Mouse (Mus musculus): ENCODE data around the gene Dok3. TPM values are rescaled to one million over a fixed set of nuclear protein-coding genes. Genes with fewer than 3 reads are reported as not detected.

Dok3 gene
- total and polyA plus RNA-seq, 3 experiments: 9.0 to 38.4 (median 30.3) TPM

- DNase-seq (ENCODE audit: extremely low read depth): no peak
- H3K9me3 ChIP-seq (replicated peaks; ENCODE audit: low read length): no peaks in the 10 kb centered on the region
- TF ChIP-seq MAX (IDR thresholded peaks at IDR 0.05; ENCODE audit: low read length): no peak
- TF ChIP-seq ELF1 (IDR thresholded peaks at IDR 0.05; ENCODE audit: low read depth, low read length): no peak
- TF ChIP-seq ETS1 (conservative IDR thresholded peaks at IDR 0.05; ENCODE audit: low read depth, low read length): no peak
- TF ChIP-seq ZMIZ1 (IDR thresholded peaks at IDR 0.05; ENCODE audit: low read depth, low read length): no peak
- TF ChIP-seq JUN (IDR thresholded peaks at IDR 0.05; ENCODE audit: insufficient read depth, low read depth, low read length): no peak
- no peak for TF ChIP-seq CHD2 (IDR thresholded peaks at IDR 0.05; ENCODE audit: low read length)
- TF ChIP-seq KAT2A (IDR thresholded peaks at IDR 0.05; ENCODE audit: insufficient replicate concordance, low read length): no peak
- TF ChIP-seq ZKSCAN1 (IDR thresholded peaks at IDR 0.05; ENCODE audit: borderline replicate concordance, low read depth, low read length): no peak
- TF ChIP-seq IRF4 (IDR thresholded peaks at IDR 0.05; ENCODE audit: low read depth, low read length): no peak
- TF ChIP-seq SIN3A (IDR thresholded peaks at IDR 0.05; ENCODE audit: low read length): no peak
- no peak for TF ChIP-seq RCOR1 (conservative IDR thresholded peaks at IDR 0.05; ENCODE audit: low read depth, low read length)
- no peak for TF ChIP-seq JUND (conservative IDR thresholded peaks at IDR 0.05; ENCODE audit: low read depth, low read length)
- TF ChIP-seq MAZ (IDR thresholded peaks at IDR 0.05; ENCODE audit: low read depth, low read length): no peak
- no peak for TF ChIP-seq EP300 (IDR thresholded peaks at IDR 0.05; ENCODE audit: low read length)
- no peak for TF ChIP-seq UBTF (IDR thresholded peaks at IDR 0.05; ENCODE audit: low read depth, low read length)
- no peak for TF ChIP-seq TBP (conservative IDR thresholded peaks at IDR 0.05; ENCODE audit: low read depth, low read length)
- no peak for TF ChIP-seq ZC3H11A (IDR thresholded peaks at IDR 0.05; ENCODE audit: low read depth, low read length)
- no peak for TF ChIP-seq SMC3 (IDR thresholded peaks at IDR 0.05; ENCODE audit: low read depth, low read length)
- no peak for TF ChIP-seq CTCF (conservative IDR thresholded peaks at IDR 0.05 in 1 of 2, IDR thresholded peaks at IDR 0.05 in 1 of 2; ENCODE audit: low read depth in 2 of 2, low read length in 2 of 2)
- no peak for TF ChIP-seq POLR2A (IDR thresholded peaks at IDR 0.05; ENCODE audit: low read depth, low read length)
- in situ Hi-C loops (cut with MboI; ENCODE audit: low pct_ligation_motif_present, low pct_unique_long_range_greater_than_20kb, low sequenced_read_pairs) (no loop called here), dilution Hi-C loops (cut with MboI; ENCODE audit: extremely low pct_ligation_motif_present, extremely low pct_unique_long_range_greater_than_20kb, low sequenced_read_pairs) (no loop called here)
- no peaks in the 10 kb centered on the region; a peak in 1 of 4 replicates for H3K4me1 ChIP-seq (ENCODE audit: control insufficient read depth in 1 of 2, insufficient read depth in 2 of 2)
- H3K79me2 ChIP-seq (replicated peaks; ENCODE audit: control insufficient read depth, extremely low read depth, insufficient read depth, poor library complexity, severe bottlenecking): no peaks in the 10 kb centered on the region
- H3K27me3 ChIP-seq (replicated peaks): no peaks in the 10 kb centered on the region
- peaks cover 82 to 99% of the 10 kb centered on the region in 2 experiments for H3K36me3 ChIP-seq (replicated peaks in 1 of 2; ENCODE audit: control insufficient read depth in 1 of 2, insufficient read depth in 1 of 2, low read length in 1 of 2)
- no peak overlapping the region for H3K9ac ChIP-seq (ENCODE audit: insufficient read depth, low read depth)
- H3K4me3 ChIP-seq (replicated peaks in 1 of 3; ENCODE audit: low read depth in 2 of 3, low read length in 2 of 3, poor library complexity in 1 of 3): no peak overlapping the region
- H3K27ac ChIP-seq (ENCODE audit: insufficient read depth, low read depth): no peak overlapping the region
- no peak overlapping the region for H3K4me2 ChIP-seq (ENCODE audit: insufficient read depth, low read depth, poor library complexity, severe bottlenecking)
Measured at GRCm38 (mm10) chr13:55543447-55543846, 14.4 kb upstream of the Dok3 start.

GRCm38 (mm10) chr13:55542891-55543290, 13.8 kb upstream of the Dok3 start:
- Histone ChIP-seq H3K27me3 (replicated peaks) (no peaks in the 10 kb centered on the region), H3K4me1 (ENCODE audit: control insufficient read depth in 1 of 2, insufficient read depth in 2 of 2) (no peaks in the 10 kb centered on the region; a peak in 1 of 4 replicates), H3K27ac (ENCODE audit: insufficient read depth, low read depth) (no peak overlapping the region), H3K9me3 (replicated peaks; ENCODE audit: low read length) (no peaks in the 10 kb centered on the region), H3K4me3 (replicated peaks in 1 of 3; ENCODE audit: low read depth in 2 of 3, low read length in 2 of 3, poor library complexity in 1 of 3) (no peak overlapping the region), H3K36me3 (replicated peaks in 1 of 2; ENCODE audit: control insufficient read depth in 1 of 2, insufficient read depth in 1 of 2, low read length in 1 of 2) (peaks cover 82 to 99% of the 10 kb centered on the region in 2 experiments), H3K79me2 (replicated peaks; ENCODE audit: control insufficient read depth, extremely low read depth, insufficient read depth, poor library complexity, severe bottlenecking) (no peaks in the 10 kb centered on the region), H3K9ac (ENCODE audit: insufficient read depth, low read depth) (no peak overlapping the region), H3K4me2 (ENCODE audit: insufficient read depth, low read depth, poor library complexity, severe bottlenecking) (no peak overlapping the region)
- dilution Hi-C loops (cut with MboI; ENCODE audit: extremely low pct_ligation_motif_present, extremely low pct_unique_long_range_greater_than_20kb, low sequenced_read_pairs): no loop called here
- no peak for DNase-seq (ENCODE audit: extremely low read depth)
- TF ChIP-seq MAZ (IDR thresholded peaks at IDR 0.05; ENCODE audit: low read depth, low read length): no peak
- TF ChIP-seq TBP (conservative IDR thresholded peaks at IDR 0.05; ENCODE audit: low read depth, low read length): no peak
- no peak for TF ChIP-seq NELFE (IDR thresholded peaks at IDR 0.05; ENCODE audit: low read depth, low read length)
- no peak for TF ChIP-seq MEF2A (IDR thresholded peaks at IDR 0.05; ENCODE audit: borderline replicate concordance, low read depth, low read length)
- no peak for TF ChIP-seq USF2 (conservative IDR thresholded peaks at IDR 0.05; ENCODE audit: low read depth, low read length)
- no peak for TF ChIP-seq EP300 (IDR thresholded peaks at IDR 0.05; ENCODE audit: low read length)
- TF ChIP-seq ETS1 (conservative IDR thresholded peaks at IDR 0.05; ENCODE audit: low read depth, low read length): no peak
- TF ChIP-seq CTCF (conservative IDR thresholded peaks at IDR 0.05 in 1 of 2, IDR thresholded peaks at IDR 0.05 in 1 of 2; ENCODE audit: low read depth in 2 of 2, low read length in 2 of 2): no peak
- TF ChIP-seq RCOR1 (conservative IDR thresholded peaks at IDR 0.05; ENCODE audit: low read depth, low read length): no peak
- TF ChIP-seq RAD21 (IDR thresholded peaks at IDR 0.05; ENCODE audit: low read depth, low read length): no peak
- in situ Hi-C loops (cut with MboI; ENCODE audit: low pct_ligation_motif_present, low pct_unique_long_range_greater_than_20kb, low sequenced_read_pairs): no loop called here

Data from CH12.LX (cell line).